Mouse (Mus musculus): ENCODE measurements around the gene Slc22a7.

DNA sequence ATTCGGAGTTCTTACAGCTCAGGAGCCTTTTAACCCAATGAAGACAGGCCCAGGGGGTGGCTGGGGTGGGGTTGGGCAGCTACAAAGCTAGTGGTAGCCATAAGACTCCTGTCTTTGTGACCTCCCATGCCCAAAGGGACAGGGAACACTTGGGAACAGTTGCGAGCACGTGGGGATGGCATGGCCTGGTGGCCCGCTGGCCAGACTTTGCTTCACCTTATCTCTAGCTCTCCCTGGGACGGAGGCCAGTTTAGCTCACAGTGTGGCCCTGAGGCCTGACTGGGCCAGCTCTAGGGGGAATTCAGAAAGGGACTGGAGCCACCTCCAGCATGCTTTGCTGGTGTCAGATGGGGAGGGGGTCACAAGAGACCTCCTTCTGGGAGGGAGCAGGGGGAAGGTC, 24.0 kb upstream of the Slc22a7 start:
- TF ChIP-seq CTCF (IDR thresholded peaks at IDR 0.05; ENCODE audit: borderline replicate concordance, extremely low read depth, insufficient read depth, insufficient read length) (no peak), POLR2A (IDR thresholded peaks at IDR 0.05; ENCODE audit: borderline replicate concordance, extremely low read depth, insufficient read depth, insufficient read length, poor library complexity, severe bottlenecking) (no peak)
